Mouse (Mus musculus) fat pad, adult 2 months (tissue): Measurements from ENCODE around the gene Mipol1.

Experiments
- DNase-seq: peaks from one replicate; pipeline ENCODE4 v3.0.0-alpha.2; 2011; ENCODE audit warnings: low read depth, low spot score; ENCODE audit errors: extremely low read depth

Gene Mipol1

GRCm38 (mm10) chr12:57424902-57425301, 194.7 kb downstream of the Mipol1 start:
- no peak for DNase-seq

- DNase-seq: no peak
These were observed 198.0 kb downstream of the Mipol1 start for GRCm38 (mm10) chr12:57428243-57428642.

GRCm38 (mm10) chr12:57428767-57429166, 198.5 kb downstream of the Mipol1 start:
- no peak for DNase-seq

- DNase-seq: peak; percentile 52
These were observed 206.9 kb downstream of the Mipol1 start for GRCm38 (mm10) chr12:57436939-57437659.

- DNase-seq: peak; percentile 39
These were observed 214.2 kb downstream of the Mipol1 start for GRCm38 (mm10) chr12:57444281-57444903.

- DNase-seq: no peak
These were observed 217.1 kb downstream of the Mipol1 start for GRCm38 (mm10) chr12:57447331-57447730.

- no peak for DNase-seq
These were observed 219.1 kb downstream of the Mipol1 start for GRCm38 (mm10) chr12:57449299-57449698.

- no peak for DNase-seq
These were observed 219.9 kb downstream of the Mipol1 start for GRCm38 (mm10) chr12:57450017-57450583.

GRCm38 (mm10) chr12:57456911-57457310, 226.7 kb downstream of the Mipol1 start:
- DNase-seq: no peak

GRCm38 (mm10) chr12:57457339-57457738, 227.1 kb downstream of the Mipol1 start:
- no peak for DNase-seq

- DNase-seq: no peak
These were observed 234.5 kb downstream of the Mipol1 start for GRCm38 (mm10) chr12:57464520-57465334.

- DNase-seq: no peak
These were observed 241.6 kb downstream of the Mipol1 start for GRCm38 (mm10) chr12:57471786-57472185.

GRCm38 (mm10) chr12:57476876-57477275, 246.6 kb downstream of the Mipol1 start:
- DNase-seq: no peak

- no peak for DNase-seq
These were observed 251.6 kb downstream of the Mipol1 start for GRCm38 (mm10) chr12:57481823-57482222.

GRCm38 (mm10) chr12:57496347-57497119, 266.3 kb downstream of the Mipol1 start:
- no peak for DNase-seq

- DNase-seq: no peak
These were observed 270.0 kb downstream of the Mipol1 start for GRCm38 (mm10) chr12:57500246-57500645.

GRCm38 (mm10) chr12:57505329-57505728, 275.1 kb downstream of the Mipol1 start:
- DNase-seq: no peak

- DNase-seq: no peak
These were observed 278.7 kb downstream of the Mipol1 start for GRCm38 (mm10) chr12:57508938-57509337.

GRCm38 (mm10) chr12:57509726-57510125, 279.5 kb downstream of the Mipol1 start:
- DNase-seq: no peak

- no peak for DNase-seq
These were observed 280.9 kb downstream of the Mipol1 start for GRCm38 (mm10) chr12:57511127-57511526.

GRCm38 (mm10) chr12:57511560-57511959, 281.3 kb downstream of the Mipol1 start:
- DNase-seq: no peak
